ENCODE assay signal across 18 mouse cellular contexts in the genomic region with DNA sequence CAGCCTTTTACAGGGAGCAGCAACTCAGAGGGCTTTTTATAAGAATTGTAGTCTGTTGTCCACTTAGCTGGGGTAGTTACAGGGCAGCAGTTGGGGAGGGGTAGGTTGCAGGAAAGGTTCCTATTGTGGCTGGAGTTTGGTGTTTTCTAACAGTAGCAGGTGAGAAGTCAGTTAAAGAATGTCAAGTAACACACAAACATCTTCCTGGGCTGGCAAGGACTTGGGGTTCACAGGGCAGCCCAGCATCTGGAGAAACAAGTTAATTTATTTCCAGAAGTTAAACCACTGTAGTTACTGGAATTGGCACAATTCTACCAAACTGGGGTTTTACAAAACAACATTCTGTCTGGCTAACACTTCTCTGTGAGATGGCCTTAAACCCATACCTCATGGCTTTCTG. TPM values are rescaled to one million over a fixed set of nuclear protein-coding genes. Genes with fewer than 3 reads are reported as not detected.
DNase-seq lines count a peak whose midpoint lies in the region; ATAC-seq and TF ChIP-seq lines count a peak whose summit lies in the region.
"Had no signal": no experiment of that assay in that cellular context is flagged by ENCODE, and none has a peak within 500 bp of the region (broad histone marks: within the 10 kb centered on the region; RNA-seq: fewer than 3 reads in every experiment).

No protein-coding gene starts in this region.

- no peak overlapping the region for H3K9ac ChIP-seq in kidney, embryonic 16.5 days (replicated peaks; ENCODE audit: low read length)
- H3K9ac ChIP-seq in lung, embryonic 14.5 days, result no peak overlapping the region
- H3K9ac ChIP-seq in intestine, embryonic 16.5 days (ENCODE audit: low read depth, low read length), result no peak overlapping the region
- H3K9ac ChIP-seq: hindbrain, embryonic 14.5 days; liver, embryonic 14.5 days; midbrain, embryonic 12.5 days had no signal

- DNase-seq in kidney, adult 11 months, result peak; percentile 78
- DNase-seq in lung, embryonic 14.5 days, result no peak
- no peak for DNase-seq in lung, postnatal 10 days
- peak; percentile 40 for DNase-seq in kidney, postnatal 10 days
- DNase-seq: adrenal gland, postnatal 25 days; cerebellum, adult 8-10 months; gastrocnemius, postnatal 14 days; heart, adult 18-20 months; heart, postnatal 36 days; thymus, postnatal 25 days had no signal

- no peaks in the 10 kb centered on the region for H3K36me3 ChIP-seq in kidney, embryonic 16.5 days (ENCODE audit: insufficient read depth, low read length)
- H3K36me3 ChIP-seq in lung, embryonic 14.5 days (ENCODE audit: insufficient read depth), result no peaks in the 10 kb centered on the region
- H3K36me3 ChIP-seq in megakaryocyte, embryonic 14.5 days (replicated peaks; ENCODE audit: low read length), result no peaks in the 10 kb centered on the region
- H3K36me3 ChIP-seq in intestine, embryonic 16.5 days (ENCODE audit: control insufficient read depth, insufficient read depth, low read length), result no peaks in the 10 kb centered on the region
- H3K36me3 ChIP-seq: midbrain, embryonic 12.5 days had no signal

- H3K27me3 ChIP-seq in kidney, embryonic 16.5 days (ENCODE audit: insufficient read depth, low read length), result no peaks in the 10 kb centered on the region
- H3K27me3 ChIP-seq in lung, embryonic 14.5 days (ENCODE audit: insufficient read depth, low read length), result no peaks in the 10 kb centered on the region
- no peaks in the 10 kb centered on the region for H3K27me3 ChIP-seq in megakaryocyte, embryonic 14.5 days (replicated peaks)
- no peaks in the 10 kb centered on the region for H3K27me3 ChIP-seq in intestine, embryonic 16.5 days (replicated peaks; ENCODE audit: control insufficient read depth, insufficient read depth, low read length)
- H3K27me3 ChIP-seq: midbrain, embryonic 12.5 days had no signal

- ATAC-seq in kidney, embryonic 16.5 days (ENCODE audit: low FRiP score, low TSS enrichment), result no peak
- no peak for ATAC-seq in lung, embryonic 14.5 days (ENCODE audit: insufficient read depth)
- ATAC-seq in intestine, embryonic 16.5 days, result no peak
- ATAC-seq: CD4-positive, CD25-positive, alpha-beta regulatory T cell, adult 4 months had no signal

- H3K4me3 ChIP-seq in kidney, embryonic 16.5 days (ENCODE audit: low read length), result no peak overlapping the region
- no peak overlapping the region for H3K4me3 ChIP-seq in lung, embryonic 14.5 days (ENCODE audit: low read depth, low read length)
- H3K4me3 ChIP-seq in megakaryocyte, embryonic 14.5 days (replicated peaks), result peak overlapping the region; percentile 74
- no peak overlapping the region for H3K4me3 ChIP-seq in intestine, embryonic 16.5 days (ENCODE audit: low read length)
- H3K4me3 ChIP-seq: layer of hippocampus, adult 2 months; midbrain, embryonic 12.5 days had no signal

- no peaks in the 10 kb centered on the region for H3K9me3 ChIP-seq in kidney, embryonic 16.5 days (ENCODE audit: low read length)
- no peaks in the 10 kb centered on the region for H3K9me3 ChIP-seq in lung, embryonic 14.5 days (ENCODE audit: low read depth, low read length)
- no peaks in the 10 kb centered on the region for H3K9me3 ChIP-seq in megakaryocyte, embryonic 14.5 days
- no peaks in the 10 kb centered on the region for H3K9me3 ChIP-seq in intestine, embryonic 16.5 days (ENCODE audit: control insufficient read depth, low read length)
- H3K9me3 ChIP-seq: midbrain, embryonic 12.5 days had no signal

- no peak overlapping the region for H3K27ac ChIP-seq in kidney, embryonic 16.5 days (ENCODE audit: low read length)
- peak overlapping the region; percentile 11; the same call in 1 of the 2 replicates for H3K27ac ChIP-seq in lung, embryonic 14.5 days (ENCODE audit: low read depth)
- H3K27ac ChIP-seq in intestine, embryonic 16.5 days (ENCODE audit: low read length), result no peak overlapping the region
- H3K27ac ChIP-seq: hindbrain, embryonic 14.5 days; layer of hippocampus, adult 2 months; liver, embryonic 14.5 days; midbrain, embryonic 12.5 days had no signal

- H3K4me2 ChIP-seq in kidney, embryonic 16.5 days (replicated peaks; ENCODE audit: low read depth, low read length), result no peak overlapping the region
- no peak overlapping the region for H3K4me2 ChIP-seq in lung, embryonic 14.5 days
- H3K4me2 ChIP-seq in intestine, embryonic 16.5 days (ENCODE audit: low read depth, low read length), result no peak overlapping the region
- H3K4me2 ChIP-seq: hindbrain, embryonic 14.5 days; midbrain, embryonic 12.5 days had no signal

- no peak for TF ChIP-seq CTCF in lung, embryonic 14.5 days (IDR thresholded peaks at IDR 0.05; ENCODE audit: low read depth)

- H3K4me1 ChIP-seq in kidney, embryonic 16.5 days (ENCODE audit: insufficient read depth, low read length), result no peaks in the 10 kb centered on the region
- H3K4me1 ChIP-seq in lung, embryonic 14.5 days (ENCODE audit: insufficient read depth), result no peaks in the 10 kb centered on the region
- H3K4me1 ChIP-seq in megakaryocyte, embryonic 14.5 days, result peaks cover 63% of the 10 kb centered on the region
- H3K4me1 ChIP-seq in intestine, embryonic 16.5 days (ENCODE audit: control insufficient read depth, insufficient read depth, low read length), result no peaks in the 10 kb centered on the region

RNA-seq across cellular contexts. Expression of a gene that starts 44.8 kb away (rescaled TPM):
- polyA plus RNA-seq in kidney, embryonic 16.5 days (2015; fragmentation: Nextera tagmentation; extraction: Ambion mirVana), result 7.1 and 8.6 TPM in 2 replicates
- 9.6 and 10.8 TPM in 2 replicates for polyA plus RNA-seq in lung, embryonic 14.5 days (2014; fragmentation: Nextera tagmentation; extraction: Ambion mirVana)
- polyA plus RNA-seq in megakaryocyte, embryonic 14.5 days (2012; ENCODE audit: insufficient read depth, low replicate concordance), result 1.1 and 1.3 TPM in 2 replicates
- polyA plus RNA-seq in intestine, embryonic 16.5 days (2015; fragmentation: Nextera tagmentation; extraction: Ambion mirVana), result 3.0 TPM in 2 replicates

Comparison
In these comparisons a context has a peak if more than half of its experiments do, and no peak if none do; other contexts are left out.
1. DNase-seq: peak in kidney, adult 11 months (single experiment) and kidney, postnatal 10 days (single experiment); none in lung, embryonic 14.5 days (single experiment) and lung, postnatal 10 days (single experiment).